Mouse (Mus musculus) cerebellum, postnatal 14 days (tissue): Measurements from ENCODE around the gene Dync1i1.

ENCODE experiments used
- DNase-seq, 2 experiments: peaks; one replicate each; pipeline ENCODE4 v3.0.0; 2021; ENCODE audit warnings: mixed read lengths in 2 of 2

The Dync1i1 gene

DNA sequence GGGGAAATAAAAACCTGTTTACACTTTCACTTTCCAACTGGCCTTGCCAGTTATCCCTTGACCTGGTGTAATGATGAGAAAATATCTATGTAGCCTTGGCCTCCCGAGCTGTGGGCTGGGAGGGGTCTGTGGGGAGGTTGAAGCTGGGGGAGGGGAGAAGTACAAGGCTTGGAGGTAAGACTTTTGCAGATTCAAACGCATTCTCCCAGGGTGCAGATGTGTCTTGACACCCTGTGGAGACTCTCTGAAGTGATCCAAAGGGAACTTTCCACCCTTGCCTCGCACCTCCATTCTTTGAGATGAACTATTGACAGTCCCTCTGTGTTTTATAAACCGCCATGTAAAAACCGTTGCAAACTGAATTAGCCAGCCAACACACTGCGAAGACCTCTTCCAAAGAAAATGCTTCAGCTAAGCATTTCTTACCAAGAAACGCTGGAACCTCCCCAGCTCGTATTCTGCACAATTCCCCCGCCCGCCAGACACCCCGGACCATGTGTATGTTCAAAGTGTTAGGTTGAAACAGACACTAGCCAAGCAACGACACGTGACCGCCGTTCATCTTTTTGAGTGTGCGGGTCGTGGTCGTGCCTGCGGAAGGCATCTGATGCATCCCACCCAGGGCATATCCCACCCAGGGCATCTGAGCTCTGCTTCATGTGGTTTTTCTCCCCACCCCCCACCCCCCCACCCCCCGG lies 133.6 kb downstream of the Dync1i1 start:
- DNase-seq: peak; percentile 13 to 18

DNA sequence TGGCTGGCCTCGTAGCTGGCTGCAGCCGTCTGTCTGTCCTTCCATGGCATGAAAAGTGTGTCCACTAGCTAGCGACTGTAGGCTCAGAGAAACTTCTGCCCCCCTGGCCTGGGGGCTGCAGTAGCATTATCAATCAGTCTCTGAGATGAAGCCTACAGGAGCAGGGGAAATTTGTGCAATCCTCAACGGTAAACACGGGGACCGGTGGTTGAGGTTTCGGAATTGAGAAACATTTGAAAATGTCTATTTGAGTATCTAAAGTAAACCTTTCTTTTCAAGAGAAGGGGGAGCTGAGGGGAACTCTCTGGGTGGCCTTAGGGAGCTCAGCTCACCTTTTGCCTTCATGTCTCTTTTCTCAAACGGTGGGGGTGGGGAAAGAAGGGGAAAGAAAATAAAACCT lies 134.2 kb downstream of the Dync1i1 start:
- no peak for DNase-seq

DNA sequence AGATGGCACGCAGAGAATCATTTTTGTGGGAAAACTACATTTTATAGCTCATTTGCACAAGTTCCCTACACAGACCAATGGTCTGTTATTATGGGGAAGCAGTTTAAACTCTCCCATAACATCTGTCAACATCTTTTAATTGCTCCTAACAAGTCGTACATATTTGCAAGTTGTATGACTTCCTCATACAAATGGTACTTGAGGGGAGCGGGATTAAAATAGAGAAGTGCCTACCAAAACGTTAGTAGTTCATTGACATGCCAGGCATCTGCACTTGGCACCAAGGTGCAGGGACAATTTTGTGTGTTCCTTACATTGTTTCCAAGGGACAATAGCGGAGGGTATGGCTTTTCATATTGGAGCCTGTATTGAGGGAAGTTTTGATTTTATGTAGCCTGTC lies 140.7 kb downstream of the Dync1i1 start:
- no peak for DNase-seq

DNA sequence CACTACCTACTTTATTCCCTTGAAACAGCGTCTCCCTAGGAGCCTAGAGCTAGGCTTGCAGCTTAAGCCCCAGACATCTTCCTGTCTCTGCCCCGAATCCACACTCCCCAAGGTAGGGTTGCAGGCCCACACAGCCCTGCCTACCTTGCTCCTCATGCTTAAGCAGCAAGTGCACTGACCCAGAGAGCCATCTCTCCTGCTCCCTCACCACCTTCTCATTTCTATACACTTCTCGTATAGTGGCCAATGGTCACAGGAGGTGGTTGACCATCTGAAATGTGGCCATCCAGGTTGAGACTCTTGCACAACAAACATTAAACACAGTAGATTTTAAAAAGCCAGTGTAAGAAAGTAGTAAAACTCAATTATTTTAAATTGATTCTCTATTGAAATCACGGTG lies 141.8 kb downstream of the Dync1i1 start:
- DNase-seq: no peak

DNA sequence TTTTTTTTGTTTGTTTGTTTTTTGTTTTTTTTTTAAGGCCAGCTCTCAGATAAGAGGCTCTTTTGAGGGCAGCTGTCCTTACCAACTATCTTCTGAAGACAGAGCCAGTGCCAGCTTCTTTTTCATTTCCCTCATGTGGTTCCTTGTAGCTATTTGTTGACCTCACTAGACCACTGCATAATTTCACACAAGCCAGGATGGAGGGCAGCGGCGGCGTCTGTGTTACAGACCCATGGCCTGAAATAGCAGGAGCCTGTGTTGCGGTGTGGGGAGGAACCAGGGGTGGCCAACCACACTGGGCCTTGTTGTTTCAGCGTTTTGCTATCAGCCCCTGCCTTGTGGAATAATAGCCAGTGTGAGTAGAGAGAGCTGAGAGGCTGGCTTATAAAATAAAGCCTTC lies 145.6 kb downstream of the Dync1i1 start:
- no peak for DNase-seq

DNA sequence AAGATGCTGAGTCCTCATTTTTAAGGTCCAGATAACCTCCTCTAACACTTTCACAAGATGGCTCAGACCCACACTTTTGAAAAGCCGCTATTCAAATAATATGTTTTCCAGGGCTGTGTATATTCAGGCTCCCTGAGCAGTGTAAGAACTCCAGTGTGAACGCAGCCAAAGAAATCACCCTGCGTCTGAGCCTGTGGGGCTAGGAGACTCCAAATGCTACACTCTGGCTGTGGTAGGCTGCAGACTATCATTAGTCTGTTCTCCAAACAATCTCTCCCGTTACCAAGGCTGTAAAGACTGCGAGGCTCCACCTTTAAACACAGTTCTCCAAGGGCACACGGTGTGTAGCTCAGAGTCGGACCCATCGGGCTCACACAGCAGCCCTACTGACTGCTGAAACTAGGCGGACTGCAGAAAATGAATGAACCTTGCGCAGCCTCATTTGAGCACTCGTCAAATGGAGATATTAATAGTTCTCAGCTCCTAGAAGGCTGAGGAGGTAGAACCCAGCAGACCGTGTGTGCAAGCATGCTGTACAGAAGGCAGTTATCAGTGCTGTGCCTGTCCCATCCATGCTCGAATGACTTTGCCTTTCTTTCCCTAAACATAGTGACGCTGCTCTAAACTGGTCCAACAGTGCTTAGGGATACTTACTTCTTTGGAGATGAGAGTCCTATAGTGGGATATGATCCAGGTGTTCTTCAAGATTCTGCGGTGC lies 146.3 kb downstream of the Dync1i1 start:
- DNase-seq: no peak

DNA sequence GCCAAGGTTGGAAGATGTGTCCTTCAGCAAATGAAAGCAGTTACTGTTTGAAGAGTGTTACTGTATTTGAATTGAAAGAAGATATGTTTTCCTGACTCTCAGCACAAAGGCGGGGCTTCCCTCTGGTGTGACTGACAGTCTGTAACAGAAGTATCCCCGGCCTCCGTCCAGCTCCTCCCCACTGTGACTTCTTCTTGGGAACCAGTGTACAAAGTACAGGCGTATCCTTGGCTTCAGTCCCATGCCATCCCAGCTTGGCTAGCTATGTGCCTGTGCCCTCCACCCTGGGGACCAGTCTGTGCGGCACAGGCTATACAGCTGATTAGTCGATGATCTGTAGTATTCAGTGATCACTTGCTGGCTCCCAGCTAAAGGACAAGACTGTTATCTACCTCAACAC lies 163.9 kb downstream of the Dync1i1 start:
- peak; percentile 24 for DNase-seq

DNA sequence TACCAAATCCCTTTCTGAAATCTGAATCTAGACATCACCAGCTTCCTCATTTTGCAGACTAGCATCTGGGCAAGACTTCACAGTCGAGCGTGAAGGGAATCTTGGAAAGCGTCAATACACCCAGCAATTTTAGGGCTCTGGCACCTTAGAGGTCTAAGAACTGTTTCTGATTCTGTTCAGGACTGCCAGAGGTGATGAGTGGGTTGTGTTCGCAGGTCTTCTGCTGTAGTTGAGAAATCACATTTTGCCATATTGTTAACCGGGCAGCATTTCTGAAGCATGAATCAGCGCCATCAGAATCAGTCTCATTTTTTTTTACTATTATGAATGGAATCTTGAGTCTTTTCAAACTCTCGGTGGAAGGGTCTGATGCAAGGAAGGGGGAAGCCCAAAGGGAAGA lies 185.9 kb downstream of the Dync1i1 start:
- no peak for DNase-seq

DNA sequence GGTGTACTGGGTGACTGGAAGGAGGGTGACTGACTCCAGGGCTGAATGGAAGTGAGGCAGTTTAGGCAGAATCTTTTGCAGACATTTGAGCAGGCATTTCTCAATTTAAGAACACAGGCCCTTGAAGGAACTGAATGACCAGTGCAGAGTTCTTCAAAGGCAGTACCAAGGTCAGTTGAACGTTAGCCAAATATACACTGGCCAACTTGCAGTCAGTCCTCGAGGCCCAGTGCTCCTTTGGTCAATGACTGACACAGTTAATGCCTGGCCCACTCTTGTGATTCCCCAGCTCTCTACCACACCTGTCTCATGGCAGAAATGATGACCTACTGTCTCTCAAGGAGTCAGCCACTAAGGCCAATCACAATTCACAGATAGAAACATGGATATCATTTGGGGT lies 189.6 kb downstream of the Dync1i1 start:
- DNase-seq: no peak

DNA sequence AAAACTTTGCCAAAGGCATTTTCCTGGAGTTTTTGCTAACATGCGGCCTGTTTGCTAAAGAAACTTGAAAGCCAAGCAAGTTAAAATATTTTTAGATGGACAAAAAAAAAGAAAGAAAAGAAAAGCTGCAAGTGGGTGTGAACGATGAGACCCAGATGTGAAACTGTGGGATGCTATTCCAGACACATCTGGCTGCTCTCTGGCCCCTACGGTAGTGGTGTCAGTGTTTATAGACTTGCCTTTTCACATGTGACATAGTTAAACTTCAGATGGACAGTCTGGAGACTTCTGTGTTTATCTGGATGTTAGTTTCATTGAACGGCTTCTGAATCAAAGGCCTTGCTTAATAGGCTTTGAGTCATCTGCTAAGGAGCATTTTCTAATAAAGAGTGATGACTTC lies 195.2 kb downstream of the Dync1i1 start:
- no peak for DNase-seq

DNA sequence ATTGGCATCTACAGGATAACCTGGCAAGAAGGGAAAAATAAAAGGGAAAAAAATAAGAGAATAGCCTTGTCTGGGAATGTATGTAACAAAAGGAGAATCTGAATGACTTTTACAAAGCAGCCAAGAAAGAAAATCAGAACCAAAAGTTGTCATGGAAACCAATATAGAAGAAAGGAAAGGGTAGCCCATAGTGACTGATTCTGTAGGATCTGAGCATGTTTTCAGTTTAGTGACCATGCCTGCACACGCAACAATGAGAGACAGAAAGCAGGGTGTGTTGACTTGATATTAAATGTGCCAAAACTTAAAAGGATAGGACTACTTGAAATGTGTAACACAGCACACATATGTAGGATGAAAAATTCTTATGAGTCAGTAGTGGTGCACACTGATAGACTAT lies 197.2 kb downstream of the Dync1i1 start:
- no peak for DNase-seq

DNA sequence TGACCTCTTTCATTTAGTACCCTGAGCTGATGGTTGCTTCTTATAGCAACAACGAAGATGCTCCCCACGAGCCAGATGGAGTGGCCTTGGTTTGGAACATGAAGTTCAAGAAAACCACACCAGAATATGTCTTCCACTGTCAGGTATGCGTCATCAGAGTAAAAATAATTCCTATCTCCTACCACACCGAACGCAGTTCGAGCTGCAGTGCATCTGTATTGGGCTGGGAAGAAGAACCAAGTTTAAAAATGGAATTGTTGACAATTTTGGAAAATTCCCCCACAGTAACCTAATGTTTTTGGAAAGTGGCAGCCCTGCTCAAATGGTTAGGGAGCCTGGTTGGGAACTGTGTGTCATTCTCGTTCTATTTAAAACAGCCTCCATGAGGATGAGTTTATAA lies 197.7 kb downstream of the Dync1i1 start:
- DNase-seq: no peak

DNA sequence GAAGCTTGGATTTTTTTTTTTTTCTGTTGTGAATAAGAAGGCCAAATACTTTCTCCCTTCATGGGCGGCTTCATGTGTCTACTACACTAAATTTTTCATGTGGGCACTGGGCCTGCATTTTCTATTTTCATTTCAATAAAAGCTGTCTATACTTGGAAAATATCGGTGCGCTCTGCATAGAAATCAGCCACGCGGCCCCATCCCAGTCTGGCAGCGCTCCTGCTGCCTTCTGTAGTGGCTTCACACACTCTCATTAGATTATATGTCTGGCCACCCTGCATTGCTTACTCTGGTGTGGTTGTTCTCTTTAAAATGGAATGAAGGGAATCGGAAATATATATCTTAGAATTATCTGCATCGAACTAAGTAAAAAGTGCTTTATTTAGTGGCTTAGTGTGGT lies 204.7 kb downstream of the Dync1i1 start:
- peak; percentile 34 for DNase-seq

DNA sequence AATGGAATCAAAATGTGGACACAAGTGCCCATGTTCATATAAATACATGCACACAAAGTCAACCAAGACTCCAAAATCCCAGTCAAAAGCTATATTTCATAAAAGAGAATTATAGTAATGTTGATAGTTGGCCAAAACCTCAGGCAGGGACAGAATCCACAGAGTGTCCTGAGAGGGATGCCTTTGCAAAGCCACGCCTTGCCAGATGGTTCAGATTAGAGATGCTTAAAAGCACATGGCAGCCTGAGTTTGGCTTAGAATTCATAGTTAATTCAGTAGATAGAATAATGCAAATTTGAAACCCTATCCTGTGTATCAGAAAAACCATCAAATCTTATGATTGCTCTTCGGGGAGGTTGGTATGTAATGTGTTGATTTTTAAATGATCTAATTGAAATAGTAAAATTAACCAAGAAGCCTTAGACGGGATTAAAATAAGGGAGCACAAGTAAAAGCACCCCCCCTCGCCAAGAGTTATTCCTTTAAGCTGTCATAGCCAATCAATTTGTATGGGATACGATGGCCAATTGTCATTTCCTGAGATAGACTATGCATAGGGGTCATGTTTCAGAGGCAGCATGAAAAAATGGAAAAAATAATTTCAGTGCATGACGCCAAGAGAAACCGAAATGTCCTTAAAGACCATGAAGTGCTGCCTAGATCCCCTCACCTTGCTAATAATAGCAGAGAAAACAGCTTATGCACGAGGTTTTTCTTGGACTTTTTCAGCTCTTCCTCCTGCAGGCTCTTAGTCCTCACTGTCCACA lies 210.3 kb downstream of the Dync1i1 start:
- DNase-seq: peak; percentile 64 to 82

DNA sequence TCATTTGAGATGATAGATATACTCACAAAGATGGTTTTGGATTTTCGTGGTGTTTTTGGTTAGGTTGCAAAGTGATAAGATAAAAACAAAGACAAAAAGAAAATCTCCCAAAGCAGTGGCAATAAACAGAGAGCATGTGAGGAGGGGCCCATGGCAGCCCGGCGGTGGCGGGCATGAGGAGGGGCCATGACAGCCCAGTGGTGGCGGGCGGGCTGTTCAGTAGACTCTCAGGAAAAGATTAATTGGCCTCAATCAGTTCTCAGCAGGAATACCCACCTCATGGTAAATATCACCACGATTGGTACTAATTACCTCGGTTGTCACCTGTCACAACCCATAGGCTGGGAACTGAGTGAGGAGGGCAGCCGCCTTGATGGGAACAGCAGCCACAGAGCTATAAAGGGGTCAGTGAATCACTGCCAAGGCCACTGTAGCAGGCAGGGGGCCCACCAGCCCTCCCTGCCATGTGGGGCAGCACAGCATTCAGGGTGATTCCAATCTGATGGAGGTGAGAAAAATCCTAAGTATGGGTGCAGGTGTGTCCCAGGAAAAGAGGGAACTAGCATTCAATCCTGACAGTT lies 224.5 kb downstream of the Dync1i1 start:
- no peak for DNase-seq

DNA sequence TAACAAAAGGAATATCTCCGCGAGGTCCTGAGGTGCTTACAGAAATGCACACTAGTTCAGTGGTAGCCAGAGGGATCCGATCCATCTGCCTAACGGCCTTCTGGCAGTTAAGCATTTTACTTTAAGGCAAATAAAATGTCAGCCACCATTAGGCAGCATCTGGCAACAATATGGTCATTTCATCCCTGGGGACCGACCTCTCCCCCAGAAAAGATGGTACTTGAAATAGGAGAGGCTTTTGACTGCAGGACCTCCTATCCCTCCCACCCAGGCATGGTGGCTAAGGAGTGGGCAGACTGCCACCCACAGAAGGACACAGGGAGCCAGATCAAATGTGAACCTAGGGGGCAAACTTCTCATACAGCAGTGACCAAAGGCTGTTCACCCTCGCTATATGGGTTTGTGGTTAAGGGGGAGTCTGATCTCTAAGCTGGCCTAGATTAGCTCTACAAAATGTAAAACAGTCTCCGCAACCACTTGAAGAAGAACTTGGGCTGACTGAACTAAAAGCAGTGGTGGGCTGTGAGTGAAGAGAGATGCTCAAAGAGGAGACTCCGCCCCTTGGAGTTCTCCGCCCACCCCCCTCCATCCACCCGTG lies 231.0 kb downstream of the Dync1i1 start:
- no peak for DNase-seq

DNA sequence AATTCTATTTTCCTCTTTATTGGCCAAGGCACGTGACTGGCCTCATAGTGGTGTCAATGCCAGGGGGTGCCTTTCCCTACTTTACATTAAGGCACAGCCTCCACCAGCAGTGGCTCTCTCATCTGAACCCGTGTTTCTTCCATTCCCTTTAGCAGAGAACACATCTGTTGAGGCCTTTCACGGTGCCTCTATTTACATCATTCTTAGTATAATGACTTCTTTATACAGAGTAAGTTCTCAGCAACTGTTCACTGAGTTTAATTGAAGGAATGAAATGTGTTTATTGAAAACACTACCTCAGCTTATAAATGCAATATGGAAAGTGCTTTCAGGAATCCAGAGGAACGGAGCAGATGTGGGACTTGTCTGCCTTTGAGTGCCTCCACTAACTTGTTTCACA lies 235.3 kb downstream of the Dync1i1 start:
- no peak for DNase-seq

DNA sequence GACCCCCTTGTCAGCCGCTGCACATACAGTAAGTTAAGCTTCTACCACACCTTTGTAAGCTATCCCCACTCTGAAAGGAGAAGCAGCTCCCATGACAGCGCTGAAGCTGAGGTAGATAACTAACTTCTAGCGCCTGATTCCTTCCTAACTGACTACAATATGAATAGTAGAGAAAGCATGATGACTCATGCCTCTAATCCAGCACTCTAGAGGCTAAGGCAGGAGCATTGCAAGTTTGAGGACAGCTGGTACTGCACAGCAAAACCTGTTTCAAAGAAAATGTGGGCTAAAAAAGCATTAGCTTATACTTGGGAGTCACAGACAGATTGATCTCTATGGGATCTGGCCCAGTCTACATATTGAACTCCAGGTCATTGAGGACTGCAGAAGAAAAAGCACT lies 236.5 kb downstream of the Dync1i1 start:
- DNase-seq: no peak

DNA sequence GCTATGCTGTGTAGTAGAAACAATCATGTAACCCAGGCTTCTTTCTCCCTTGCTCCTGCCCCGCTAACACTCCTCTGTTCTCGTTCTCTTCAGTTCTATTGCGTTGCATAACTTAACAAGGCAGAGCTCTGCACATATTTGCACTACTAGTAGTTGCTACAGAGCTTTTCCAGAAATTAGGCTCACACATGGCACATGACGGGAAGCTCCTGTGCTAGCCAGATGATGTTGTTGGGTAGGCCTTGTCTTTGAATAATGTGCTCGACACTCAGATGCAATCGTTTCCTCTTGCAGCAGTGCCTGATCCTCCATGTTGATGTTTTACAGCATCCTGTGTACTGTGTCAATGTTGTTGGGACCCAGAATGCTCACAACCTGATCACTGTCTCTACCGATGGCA lies 240.9 kb downstream of the Dync1i1 start:
- DNase-seq: no peak

DNA sequence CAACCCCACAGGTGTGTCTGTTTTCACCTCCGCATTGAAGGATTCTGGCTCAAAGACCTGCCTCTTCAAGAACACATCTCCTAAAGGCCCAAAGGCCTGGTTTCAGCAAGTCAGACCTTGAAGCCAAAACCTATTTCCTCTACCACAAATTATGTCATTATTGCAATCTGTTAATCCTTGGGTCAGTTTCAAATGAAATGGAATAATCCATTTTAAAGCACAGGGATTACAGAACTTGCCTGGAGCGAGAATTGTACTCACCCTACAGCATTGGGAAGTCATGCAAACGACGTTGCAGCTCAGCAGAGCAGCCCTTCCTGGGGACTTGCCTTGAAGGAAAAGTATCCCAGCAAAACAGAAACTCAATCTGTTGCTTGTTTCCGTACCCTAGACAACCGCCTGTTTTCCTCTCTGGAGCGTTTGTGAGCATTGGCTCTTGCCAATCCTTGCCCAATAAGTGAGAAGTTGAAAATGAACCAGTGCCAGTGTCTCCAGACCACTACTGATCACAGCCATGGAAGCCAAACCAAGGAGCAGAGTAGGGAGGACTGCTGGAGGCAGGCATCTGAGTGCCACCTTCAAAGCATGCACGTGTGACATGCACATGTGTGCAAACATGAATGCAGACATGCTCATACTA lies 241.5 kb downstream of the Dync1i1 start:
- peak in 1 of 2 experiments; percentile 7 for DNase-seq

DNA sequence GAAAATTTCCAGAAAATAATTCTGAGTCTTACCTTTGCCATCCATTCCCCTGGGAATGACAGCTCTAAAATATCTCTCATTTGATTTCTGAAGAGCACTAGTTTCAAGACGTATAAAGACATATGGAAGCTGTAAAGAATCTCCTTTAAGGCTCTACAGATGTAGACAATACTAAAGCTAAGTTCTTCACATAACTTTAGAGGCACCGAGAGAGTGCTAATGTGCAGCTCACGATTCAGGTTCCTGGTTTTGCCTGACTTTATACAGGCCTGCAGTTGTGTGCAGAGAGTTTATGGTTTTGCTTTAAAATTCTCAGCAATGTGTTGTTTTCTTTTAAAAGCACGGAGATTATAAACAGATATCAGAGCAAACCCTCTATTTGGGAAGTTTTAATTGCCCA lies 242.1 kb downstream of the Dync1i1 start:
- DNase-seq: no peak

DNA sequence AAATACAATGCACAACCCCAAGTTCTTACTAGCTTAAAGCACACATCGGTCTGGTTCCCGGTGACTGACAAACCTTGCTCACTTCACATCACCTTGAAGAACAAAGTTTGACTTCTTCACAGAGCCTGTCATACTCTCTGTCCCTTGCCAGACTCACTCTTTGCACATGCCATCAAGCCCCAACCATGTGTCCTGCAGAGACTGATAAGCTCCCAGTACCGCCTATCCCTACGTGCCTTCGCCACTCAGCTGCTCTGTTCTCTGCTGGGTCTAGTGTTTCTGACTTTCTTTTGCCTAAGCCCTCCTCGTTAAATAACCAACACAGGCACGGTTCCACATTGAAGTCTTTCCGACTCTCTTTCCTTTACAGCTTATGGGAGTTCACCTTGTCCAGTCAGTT lies 244.2 kb downstream of the Dync1i1 start:
- no peak for DNase-seq

DNA sequence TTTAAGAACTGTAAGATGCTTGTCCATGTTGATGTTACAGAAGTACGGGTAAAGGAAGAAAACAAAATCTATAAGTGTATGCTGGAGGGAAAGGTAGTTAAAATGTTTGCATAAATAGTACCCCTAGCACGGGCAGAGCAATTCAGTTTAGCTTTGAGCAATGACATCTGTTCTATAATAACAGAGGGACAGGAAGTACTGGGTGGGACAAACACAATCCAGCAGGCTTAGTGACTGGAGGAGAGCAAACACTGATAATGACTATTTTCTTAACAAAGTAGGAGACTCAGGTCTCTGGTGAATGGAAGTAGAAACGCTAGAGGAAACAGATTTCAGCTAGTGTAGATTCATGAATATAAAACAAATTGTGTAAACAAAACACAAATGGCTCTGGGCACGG lies 250.8 kb downstream of the Dync1i1 start:
- no peak for DNase-seq
